Mouse (Mus musculus) urinary bladder, postnatal 25 days (tissue): Measurements from ENCODE around the gene Mmd2.

Experiments used
- DNase-seq: peaks from one replicate; pipeline ENCODE4 v3.0.0; 2022; ENCODE audit warnings: low spot score

Gene Mmd2

GRCm38 (mm10) chr5:142547066-142547465, 61.5 kb downstream of the Mmd2 start:
- no peak for DNase-seq

GRCm38 (mm10) chr5:142546344-142546743, 62.3 kb downstream of the Mmd2 start:
- no peak for DNase-seq

DNA sequence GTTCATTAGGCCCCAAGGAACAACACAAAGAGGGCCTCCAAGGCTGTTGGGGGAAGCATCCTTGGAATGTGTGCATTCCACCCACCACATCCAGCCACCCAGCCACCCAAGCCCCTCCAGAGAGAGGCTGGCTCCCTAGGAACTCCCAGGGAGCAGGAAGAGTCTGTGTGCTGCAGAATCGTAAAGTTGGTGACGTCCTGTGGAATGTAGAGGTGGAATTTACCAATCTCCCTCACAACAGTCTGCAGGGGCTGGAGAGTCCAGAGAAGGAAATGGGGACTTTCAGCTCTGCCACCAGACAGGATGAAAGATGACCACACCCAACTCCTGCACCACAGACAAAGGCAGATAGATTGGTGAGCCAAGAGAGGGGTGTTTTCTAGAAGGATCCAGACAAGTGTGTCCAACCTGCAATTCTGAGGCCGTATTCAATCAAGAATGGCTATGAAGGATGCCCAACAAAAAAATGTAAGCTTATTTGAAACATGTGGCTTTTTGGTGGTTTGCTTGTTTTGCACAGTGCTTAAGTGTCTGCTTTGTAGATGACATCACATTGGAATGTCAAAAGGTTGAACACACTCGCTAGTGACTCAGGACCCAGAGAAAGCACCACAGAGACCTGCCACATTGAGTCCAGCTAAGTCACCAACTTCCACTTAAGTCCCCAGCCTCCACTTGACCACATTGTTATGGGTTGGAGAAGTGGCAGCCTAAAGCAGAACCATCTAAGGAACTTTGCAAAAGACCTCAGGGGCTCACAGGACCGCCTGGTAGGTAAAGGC, 63.4 kb downstream of the Mmd2 start:
- DNase-seq: no peak

- no peak for DNase-seq
Measured at GRCm38 (mm10) chr5:142537286-142537685, 71.3 kb downstream of the Mmd2 start.

DNA sequence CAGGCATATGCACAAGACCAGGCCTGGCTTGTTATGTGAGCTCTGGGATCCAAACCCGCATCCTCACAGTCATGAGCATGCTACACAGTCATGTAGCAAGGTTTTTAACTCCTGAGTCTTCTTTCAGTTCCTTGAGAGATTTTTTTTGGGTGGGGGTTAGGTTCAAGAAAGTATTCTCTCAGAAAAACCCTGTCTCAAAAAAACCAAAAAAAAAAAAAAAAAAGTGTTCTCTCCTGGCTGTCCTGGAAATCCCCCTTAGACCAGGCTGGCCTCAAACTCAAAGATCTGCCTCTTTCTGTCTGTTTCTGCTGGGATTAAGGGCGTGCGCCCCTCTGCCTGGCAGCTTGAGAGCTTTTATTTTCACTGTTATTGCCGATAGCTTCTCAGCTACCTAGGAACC, 73.2 kb downstream of the Mmd2 start:
- no peak for DNase-seq

- no peak for DNase-seq
Measured at GRCm38 (mm10) chr5:142529915-142530314, 78.7 kb downstream of the Mmd2 start, which contains the start of gene Papolb. Gene Papolb, minus strand, starts transcription at chr5:142530076.

- no peak for DNase-seq
Measured at GRCm38 (mm10) chr5:142524711-142525464, 83.7 kb downstream of the Mmd2 start.

- no peak for DNase-seq
Measured at GRCm38 (mm10) chr5:142521195-142521866, 87.3 kb downstream of the Mmd2 start.

GRCm38 (mm10) chr5:142520360-142520759, 88.2 kb downstream of the Mmd2 start:
- DNase-seq: no peak

GRCm38 (mm10) chr5:142518973-142519372, 89.6 kb downstream of the Mmd2 start:
- no peak for DNase-seq
